Mouse (Mus musculus) stomach, postnatal 0 days (tissue): ENCODE results near the gene Magee1.

Experiments used
- CTCF ChIP-seq: IDR thresholded peaks from 2 replicates; pipeline ENCODE4 v1.5.1; 2016; ENCODE audit warnings: antibody characterized with exemption, low read depth, mild to moderate bottlenecking, moderate library complexity
- EP300 ChIP-seq: optimal IDR thresholded peaks from 2 replicates; pipeline ENCODE3; 2016; ENCODE audit warnings: antibody characterized with exemption

- peak; percentile 77 for TF ChIP-seq CTCF
- TF ChIP-seq EP300: no peak
These were observed 16.0 kb upstream of the Magee1 start for GRCm38 (mm10) chrX:105104175-105104574.
